Mouse (Mus musculus) liver, embryonic 12.5 days (tissue): ENCODE measurements at regions not wholly inside any gene's neighbourhood (a gene's known extent, or its start where the extent isn't known, plus 50 kb on each side); places are given as distances from the start of the nearest gene placed in this dataset.

Experiments
- ATAC-seq: fragments of 200-750 bp; cut with Nextera tagmentation; 2 replicates; pipeline ENCODE4 v1.8.0; 2017; ENCODE audit warnings: moderate number of reproducible peaks, mild to moderate bottlenecking, moderate library complexity
- H3K27ac ChIP-seq: fragments of 300-500 bp; sonication (generic); 2 replicates; pipeline ENCODE4 v1.5.1; 2016; ENCODE audit warnings: mild to moderate bottlenecking
- H3K27me3 ChIP-seq: fragments of 300-500 bp; sonication (generic); replicated peaks from 2 replicates; pipeline ENCODE4 v1.6.1; 2016; ENCODE audit warnings: mild to moderate bottlenecking, moderate library complexity
- H3K36me3 ChIP-seq: fragments of 300-500 bp; sonication (generic); 2 replicates; pipeline ENCODE4 v1.6.1; 2016; ENCODE audit warnings: mild to moderate bottlenecking, moderate library complexity
- H3K4me1 ChIP-seq: fragments of 300-500 bp; sonication (generic); 2 replicates; pipeline ENCODE4 v1.6.1; 2016
- H3K4me2 ChIP-seq: fragments of 300-500 bp; sonication (generic); 2 replicates; pipeline ENCODE4 v1.6.1; 2016; ENCODE audit warnings: mild to moderate bottlenecking, moderate library complexity
- H3K4me3 ChIP-seq: fragments of 300-500 bp; sonication (generic); 2 replicates; pipeline ENCODE4 v1.5.1; 2016; ENCODE audit warnings: mild to moderate bottlenecking, moderate library complexity
- H3K9ac ChIP-seq: fragments of 300-500 bp; sonication (generic); 2 replicates; pipeline ENCODE4 v1.6.1; 2016; ENCODE audit warnings: mild to moderate bottlenecking, moderate library complexity
- H3K9me3 ChIP-seq: fragments of 300-500 bp; sonication (generic); replicated peaks from 2 replicates; pipeline ENCODE4 v1.6.1; 2016; ENCODE audit warnings: mild to moderate bottlenecking, moderate library complexity
- WGBS: fragments of 180-500 bp; shearing (Covaris S2); methylation state at CpG from one replicate; pipeline ENCODE4 v1.1.7; 2016; ENCODE audit not compliant: insufficient replicate concordance; 5-methylcytosine and 5-hydroxymethylcytosine counted together

GRCm38 (mm10) chr17:15269056-15269612, 107.5 kb downstream of the Dll1 start:
- ATAC-seq: no peak
- Histone ChIP-seq H3K4me1 (no peaks in the 10 kb centered on the region), H3K9ac (no peak overlapping the region), H3K36me3 (no peaks in the 10 kb centered on the region), H3K9me3 (no peaks in the 10 kb centered on the region), H3K4me2 (no peak overlapping the region), H3K27ac (no peak overlapping the region), H3K27me3 (no peaks in the 10 kb centered on the region), H3K4me3 (no peak overlapping the region)
- whole genome bisulfite sequencing: 71% methylated on average over 8 of the region's 8 CpGs

GRCm38 (mm10) chr17:15267721-15268120, 109.0 kb downstream of the Dll1 start:
- no peak for ATAC-seq
- no peak overlapping the region for H3K4me3 ChIP-seq
- no peaks in the 10 kb centered on the region for H3K36me3 ChIP-seq
- no peak overlapping the region for H3K27ac ChIP-seq
- H3K4me1 ChIP-seq: no peaks in the 10 kb centered on the region
- 49% methylated on average over 7 of the region's 7 CpGs for WGBS
- H3K4me2 ChIP-seq: no peak overlapping the region
- no peak overlapping the region for H3K9ac ChIP-seq
- no peaks in the 10 kb centered on the region for H3K27me3 ChIP-seq
- H3K9me3 ChIP-seq: no peaks in the 10 kb centered on the region

GRCm38 (mm10) chr17:15259427-15260101, 117.1 kb downstream of the Dll1 start:
- H3K4me1 ChIP-seq: no peaks in the 10 kb centered on the region
- no peak overlapping the region for H3K4me3 ChIP-seq
- no peak overlapping the region for H3K4me2 ChIP-seq
- H3K27ac ChIP-seq: no peak overlapping the region
- no peaks in the 10 kb centered on the region for H3K9me3 ChIP-seq
- no peaks in the 10 kb centered on the region for H3K27me3 ChIP-seq
- 57% methylated on average over 11 of the region's 11 CpGs for WGBS
- no peaks in the 10 kb centered on the region for H3K36me3 ChIP-seq
- H3K9ac ChIP-seq: no peak overlapping the region
- no peak for ATAC-seq

DNA sequence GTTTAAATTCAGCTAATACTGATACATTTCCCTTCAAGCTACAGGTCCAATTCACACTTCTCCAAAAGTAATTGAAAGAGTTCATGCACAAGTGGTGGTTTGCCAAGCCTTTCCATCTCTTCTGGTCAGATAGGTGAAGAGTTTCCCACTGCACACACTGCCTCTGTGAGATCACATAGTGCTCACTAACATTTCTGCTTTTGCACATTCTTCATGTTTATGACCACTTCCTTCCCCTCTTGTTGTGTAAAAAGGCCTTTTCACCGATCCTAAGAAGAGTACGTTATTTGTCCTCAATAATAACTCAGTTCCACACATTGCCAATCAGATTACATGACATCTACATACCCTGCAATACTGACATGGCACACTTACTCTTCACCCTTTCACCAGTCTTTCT, 120.8 kb downstream of the Dll1 start:
- Histone ChIP-seq H3K9ac (no peak overlapping the region), H3K9me3 (no peaks in the 10 kb centered on the region), H3K4me3 (no peak overlapping the region), H3K27me3 (no peaks in the 10 kb centered on the region), H3K4me1 (no peaks in the 10 kb centered on the region), H3K4me2 (no peak overlapping the region), H3K27ac (no peak overlapping the region), H3K36me3 (no peaks in the 10 kb centered on the region)
- ATAC-seq: no peak
- WGBS: 44% methylated on average over 2 of the region's 2 CpGs

- no peak overlapping the region for H3K9ac ChIP-seq
- no peaks in the 10 kb centered on the region for H3K4me1 ChIP-seq
- H3K4me3 ChIP-seq: no peak overlapping the region
- no peak for ATAC-seq
- H3K27ac ChIP-seq: no peak overlapping the region
- no peaks in the 10 kb centered on the region for H3K36me3 ChIP-seq
- H3K27me3 ChIP-seq: peaks cover 10% of the 10 kb centered on the region; the same call in 1 of the 2 replicates
- 70% methylated on average over 4 of the region's 4 CpGs for WGBS
- H3K4me2 ChIP-seq: no peak overlapping the region
- no peaks in the 10 kb centered on the region for H3K9me3 ChIP-seq
These were observed 122.9 kb downstream of the Dll1 start for GRCm38 (mm10) chr17:15253785-15254184.

DNA sequence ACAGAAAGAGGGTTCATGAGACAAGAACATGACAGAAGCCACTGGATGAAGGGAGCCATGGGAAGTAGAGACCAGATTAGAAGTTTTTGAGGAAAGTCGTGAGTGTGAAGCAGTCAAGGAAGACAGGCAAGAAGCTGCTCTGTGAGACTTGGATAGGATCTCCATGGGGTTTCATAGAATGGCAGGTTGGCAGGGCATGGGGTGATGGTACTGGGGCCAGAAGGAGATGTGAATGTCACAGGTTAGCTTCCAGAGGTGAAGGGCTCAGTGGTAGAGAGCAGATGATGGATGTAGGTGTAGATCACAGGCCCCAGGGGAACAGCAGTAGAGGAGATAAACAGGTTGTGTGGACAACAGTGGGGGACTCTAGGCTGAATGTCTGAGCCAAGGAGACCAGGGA, 123.4 kb downstream of the Dll1 start:
- no peak for ATAC-seq
- Histone ChIP-seq H3K36me3 (no peaks in the 10 kb centered on the region), H3K27ac (no peak overlapping the region), H3K4me3 (no peak overlapping the region), H3K9me3 (no peaks in the 10 kb centered on the region), H3K4me2 (no peak overlapping the region), H3K27me3 (peaks cover 12% of the 10 kb centered on the region; the same call in 1 of the 2 replicates), H3K9ac (no peak overlapping the region), H3K4me1 (0 out of 2 replicates have a peak, but pooled peaks cover 2% of the 10 kb centered on the region)
- 63% methylated on average over 1 of the region's 1 CpGs for WGBS

DNA sequence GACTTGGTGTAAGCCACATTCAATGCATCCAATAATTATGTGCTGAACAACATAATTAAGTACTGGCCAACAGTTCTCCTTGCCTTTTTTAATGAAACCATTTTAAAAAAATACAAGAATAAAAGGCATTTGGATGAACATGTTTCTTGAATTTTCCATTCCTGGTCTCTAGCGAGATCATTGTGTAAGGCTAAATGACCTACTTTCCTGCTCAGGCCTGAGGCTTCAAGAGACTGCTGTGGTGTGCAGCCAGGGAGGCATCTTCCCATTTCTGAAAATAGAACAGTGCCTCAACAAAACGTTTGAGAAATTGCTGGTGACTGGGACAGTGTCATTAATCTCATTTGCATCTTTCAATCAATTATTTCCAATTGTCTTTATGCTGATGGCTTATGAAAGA, 124.5 kb downstream of the Dll1 start:
- 36% methylated on average over 2 of the region's 2 CpGs for WGBS
- Histone ChIP-seq H3K4me3 (no peak overlapping the region), H3K9ac (no peak overlapping the region), H3K4me1 (0 out of 2 replicates have a peak, but pooled peaks cover 7% of the 10 kb centered on the region), H3K27ac (no peak overlapping the region), H3K9me3 (no peaks in the 10 kb centered on the region), H3K36me3 (no peaks in the 10 kb centered on the region), H3K27me3 (peaks cover 23% of the 10 kb centered on the region), H3K4me2 (no peak overlapping the region)
- ATAC-seq: no peak

DNA sequence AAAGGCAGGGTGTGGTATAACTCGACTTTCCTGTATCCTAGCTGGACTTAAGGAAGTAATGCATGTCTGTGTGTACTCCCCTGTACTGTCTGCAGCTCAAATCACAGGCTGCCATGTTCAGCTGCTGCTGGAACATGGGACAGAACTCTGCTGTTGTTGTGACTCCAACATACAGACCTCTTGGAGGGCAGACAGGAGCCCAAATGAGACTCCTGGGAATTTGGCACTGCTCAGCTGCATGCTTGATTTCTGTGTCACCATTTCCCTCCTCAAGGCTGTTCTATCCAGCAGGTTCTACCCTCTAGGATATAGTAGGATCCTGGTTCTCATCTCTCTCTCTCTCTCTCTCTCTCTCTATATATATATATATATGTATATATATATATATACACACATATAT, 125.0 kb downstream of the Dll1 start:
- H3K4me1 ChIP-seq: 0 out of 2 replicates have a peak, but pooled peaks cover 7% of the 10 kb centered on the region
- no peak overlapping the region for H3K27ac ChIP-seq
- no peaks in the 10 kb centered on the region for H3K36me3 ChIP-seq
- no peak overlapping the region for H3K4me3 ChIP-seq
- 27% methylated on average over 1 of the region's 1 CpGs for WGBS
- H3K9ac ChIP-seq: no peak overlapping the region
- peaks cover 29% of the 10 kb centered on the region for H3K27me3 ChIP-seq
- no peak overlapping the region for H3K4me2 ChIP-seq
- no peaks in the 10 kb centered on the region for H3K9me3 ChIP-seq
- no peak for ATAC-seq

DNA sequence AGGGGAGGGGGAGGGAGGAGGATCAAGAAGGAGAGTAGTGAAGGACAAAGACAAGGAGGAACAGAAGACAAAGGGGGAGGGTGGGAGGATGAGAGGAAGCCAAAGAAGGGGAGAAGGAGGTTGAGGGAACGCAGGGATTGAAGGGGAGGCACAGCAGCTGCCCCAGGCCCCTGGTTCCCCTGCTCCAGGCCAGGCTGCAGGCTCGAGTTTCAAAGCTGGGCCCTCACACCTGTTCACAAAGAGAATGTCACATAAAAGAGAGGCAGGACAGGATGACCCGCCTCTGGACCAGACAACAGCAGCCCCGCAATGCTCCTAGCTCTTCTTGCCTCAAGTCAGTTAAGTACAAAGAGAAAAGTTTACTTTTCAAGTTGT, 128.3 kb downstream of the Dll1 start:
- no peaks in the 10 kb centered on the region for H3K36me3 ChIP-seq
- no peak overlapping the region for H3K9ac ChIP-seq
- ATAC-seq: no peak
- 0 out of 2 replicates have a peak, but pooled peaks cover 7% of the 10 kb centered on the region for H3K4me1 ChIP-seq
- no peak overlapping the region for H3K4me2 ChIP-seq
- H3K4me3 ChIP-seq: no peak overlapping the region
- H3K27ac ChIP-seq: no peak overlapping the region
- H3K9me3 ChIP-seq: no peaks in the 10 kb centered on the region
- WGBS: 28% methylated on average over 4 of the region's 4 CpGs
- peaks cover 33% of the 10 kb centered on the region for H3K27me3 ChIP-seq

DNA sequence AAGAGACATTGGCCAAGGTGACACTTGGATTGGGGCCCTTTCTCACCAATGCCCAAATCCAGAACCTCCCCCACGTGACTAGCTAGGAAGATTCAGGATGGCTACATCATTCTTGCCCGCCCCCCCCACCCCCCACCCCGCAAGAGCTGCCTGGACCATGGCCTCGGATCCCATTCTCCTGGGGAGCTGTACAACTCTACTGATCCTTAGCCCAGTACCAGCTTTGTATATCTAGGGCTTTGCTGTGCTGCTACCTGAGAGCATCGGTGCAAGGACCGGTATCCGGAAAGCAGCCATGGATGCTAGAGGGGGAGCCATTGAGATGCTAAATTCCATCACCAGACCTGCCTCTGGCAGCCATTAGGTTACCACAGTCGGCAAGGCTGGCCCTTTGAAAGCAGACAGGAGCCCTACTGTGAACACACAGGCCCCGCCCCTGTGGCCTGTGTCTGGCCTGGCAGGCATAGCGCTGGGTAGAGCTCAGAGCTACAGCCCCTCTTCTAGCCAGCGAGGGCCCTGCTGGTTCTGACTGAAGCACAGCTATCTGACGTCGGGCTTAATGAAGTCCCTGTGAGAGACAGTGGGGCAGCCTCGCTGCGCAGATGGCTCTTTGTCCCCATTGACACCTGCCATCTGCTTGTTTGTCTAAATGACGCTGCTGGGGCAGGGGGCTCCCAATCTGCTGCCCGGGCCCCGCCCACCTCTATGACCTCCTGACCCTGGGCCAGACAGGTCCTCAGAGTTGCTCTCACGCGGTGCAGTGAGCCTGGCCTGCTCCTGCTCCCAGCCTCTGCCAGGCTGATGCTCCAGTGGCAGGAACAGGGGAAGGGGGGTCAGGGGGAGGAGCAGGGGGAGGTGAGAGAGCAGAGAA, 128.9 kb downstream of the Dll1 start:
- H3K4me3 ChIP-seq: no peak overlapping the region
- peaks cover 33% of the 10 kb centered on the region for H3K27me3 ChIP-seq
- peak; percentile 51 for ATAC-seq
- no peak overlapping the region for H3K9ac ChIP-seq
- H3K9me3 ChIP-seq: no peaks in the 10 kb centered on the region
- H3K4me1 ChIP-seq: 0 out of 2 replicates have a peak, but pooled peaks cover 7% of the 10 kb centered on the region
- H3K27ac ChIP-seq: no peak overlapping the region
- peak overlapping the region; percentile 5; the same call in 1 of the 2 replicates for H3K4me2 ChIP-seq
- H3K36me3 ChIP-seq: no peaks in the 10 kb centered on the region
- 11% methylated on average over 20 of the region's 20 CpGs for WGBS

- H3K4me3 ChIP-seq: no peak overlapping the region
- peaks cover 19% of the 10 kb centered on the region for H3K27me3 ChIP-seq
- H3K9ac ChIP-seq: no peak overlapping the region
- H3K36me3 ChIP-seq: no peaks in the 10 kb centered on the region
- ATAC-seq: no peak
- no peak overlapping the region for H3K27ac ChIP-seq
- 56% methylated on average over 6 of the region's 6 CpGs for WGBS
- H3K4me1 ChIP-seq: 0 out of 2 replicates have a peak, but pooled peaks cover 4% of the 10 kb centered on the region
- H3K9me3 ChIP-seq: no peaks in the 10 kb centered on the region
- no peak overlapping the region for H3K4me2 ChIP-seq
These were observed 133.6 kb downstream of the Dll1 start for GRCm38 (mm10) chr17:15242976-15243635.

GRCm38 (mm10) chr17:15242356-15242755, 134.3 kb downstream of the Dll1 start:
- Histone ChIP-seq H3K36me3 (no peaks in the 10 kb centered on the region), H3K27me3 (peaks cover 11% of the 10 kb centered on the region; the same call in 1 of the 2 replicates), H3K4me1 (no peaks in the 10 kb centered on the region), H3K9ac (no peak overlapping the region), H3K4me2 (no peak overlapping the region), H3K9me3 (no peaks in the 10 kb centered on the region), H3K4me3 (no peak overlapping the region), H3K27ac (no peak overlapping the region)
- whole genome bisulfite sequencing: 73% methylated on average over 8 of the region's 8 CpGs
- no peak for ATAC-seq
